Mouse (Mus musculus) olfactory bulb, adult 2 months (tissue): ENCODE measurements around the gene Clock. TPM values are rescaled to one million over a fixed set of nuclear protein-coding genes. Genes with fewer than 3 reads are reported as not detected.
A peak's percentile ranks its signal among the peaks of the same experiment; 100 is the strongest.

ENCODE experiments used
- H3K27ac ChIP-seq: fragments of 200-500 bp; 2 replicates; pipeline ENCODE4 v1.5.1; 2012; ENCODE audit warnings: low read depth, low read length; ENCODE audit not compliant: insufficient read depth
- H3K4me1 ChIP-seq: fragments of 200-500 bp; 2 replicates; pipeline ENCODE4 v1.6.1; 2012; ENCODE audit warnings: low read length; ENCODE audit not compliant: control insufficient read depth, insufficient read depth
- H3K4me3 ChIP-seq: fragments of 200-500 bp; 2 replicates; pipeline ENCODE4 v1.5.1; 2012; ENCODE audit warnings: mild to moderate bottlenecking, low read depth, low read length, moderate library complexity; ENCODE audit not compliant: insufficient read depth
- CTCF ChIP-seq: fragments of 200-500 bp; IDR thresholded peaks from 2 replicates; pipeline ENCODE4 v1.5.1; 2012; ENCODE audit warnings: low read depth, mild to moderate bottlenecking, low read length, moderate library complexity; ENCODE audit not compliant: insufficient read depth
- POLR2A ChIP-seq: fragments of 200-500 bp; IDR thresholded peaks from 2 replicates; pipeline ENCODE4 v1.6.1; 2012; ENCODE audit warnings: mild to moderate bottlenecking, low read depth, low read length, moderate library complexity; ENCODE audit not compliant: insufficient read depth
- WGBS: fragments of 180-500 bp; shearing (Covaris S2); methylation state at CpG from one replicate; pipeline ENCODE4 v1.1.7; 2018; 5-methylcytosine and 5-hydroxymethylcytosine counted together
- polyA plus RNA-seq: library from polyadenylated mRNA; stranded (reverse); fragments of >200 nt; gene quantifications from 2 replicates; pipeline ENCODE4 v1.2.4, GENCODE M21; 2012; ENCODE audit warnings: low replicate concordance; ENCODE audit not compliant: missing spikeins, insufficient read depth, insufficient read length

The Clock gene
- not detected in 2 replicates for polyA plus RNA-seq

DNA sequence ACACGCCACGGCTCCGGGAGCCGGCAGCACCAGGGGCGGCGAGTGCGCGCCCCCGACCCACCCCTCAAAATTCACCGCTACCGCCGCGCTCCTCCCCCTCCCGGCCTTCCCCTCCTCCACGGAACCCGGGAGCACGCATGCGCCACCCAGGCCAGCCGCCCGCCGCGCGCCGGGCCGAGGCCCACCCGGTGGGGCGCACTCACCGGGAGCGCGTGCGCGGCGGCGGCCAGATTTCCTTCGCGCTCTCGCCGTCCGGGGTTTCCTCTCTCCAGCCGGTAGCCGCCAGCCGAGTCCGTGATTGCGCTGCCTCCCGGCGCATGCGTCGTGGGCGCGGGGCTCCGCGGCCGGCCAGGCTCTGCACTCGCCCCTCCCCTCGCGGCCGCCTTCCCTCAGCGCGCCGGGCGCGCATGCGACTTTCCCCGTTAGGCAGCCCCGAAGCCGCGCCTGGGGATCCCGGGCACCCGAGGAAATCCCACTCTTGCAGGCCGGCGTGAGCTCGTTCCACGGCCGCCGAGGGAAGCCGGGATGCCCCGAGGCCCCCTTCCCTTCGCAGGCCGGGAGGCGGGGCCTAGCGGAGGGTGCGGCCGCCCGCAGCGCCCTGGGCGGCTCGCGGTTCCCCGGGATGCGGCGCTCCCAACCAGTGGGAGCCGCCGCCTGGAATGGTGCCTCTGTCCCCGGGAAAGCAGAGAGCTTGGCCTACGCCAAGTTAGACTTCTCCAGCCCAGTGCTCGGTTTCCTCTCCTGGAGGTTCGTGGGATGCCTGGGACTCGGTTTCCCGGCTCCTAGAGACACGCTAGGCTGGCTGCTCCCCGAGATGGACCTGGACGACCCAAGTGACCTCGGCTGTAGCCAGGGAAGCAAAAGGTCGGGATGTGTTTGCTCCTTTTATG, at the start of gene Clock:
Gene Clock, minus strand, starts transcription at position 341 of the 890 bp plus-strand sequence.
- Histone ChIP-seq H3K4me3 (peak within 1 kb of the TSS; percentile 91), H3K4me1 (peaks cover 3% of the 10 kb centered on the region; the same call in 1 of the 2 replicates), H3K27ac (peak within 1 kb of the TSS; percentile 87)
- TF ChIP-seq POLR2A, result peak; percentile 67
- TF ChIP-seq CTCF, result no peak
- under 1% methylated on average over 103 of the region's 104 CpGs for WGBS

DNA sequence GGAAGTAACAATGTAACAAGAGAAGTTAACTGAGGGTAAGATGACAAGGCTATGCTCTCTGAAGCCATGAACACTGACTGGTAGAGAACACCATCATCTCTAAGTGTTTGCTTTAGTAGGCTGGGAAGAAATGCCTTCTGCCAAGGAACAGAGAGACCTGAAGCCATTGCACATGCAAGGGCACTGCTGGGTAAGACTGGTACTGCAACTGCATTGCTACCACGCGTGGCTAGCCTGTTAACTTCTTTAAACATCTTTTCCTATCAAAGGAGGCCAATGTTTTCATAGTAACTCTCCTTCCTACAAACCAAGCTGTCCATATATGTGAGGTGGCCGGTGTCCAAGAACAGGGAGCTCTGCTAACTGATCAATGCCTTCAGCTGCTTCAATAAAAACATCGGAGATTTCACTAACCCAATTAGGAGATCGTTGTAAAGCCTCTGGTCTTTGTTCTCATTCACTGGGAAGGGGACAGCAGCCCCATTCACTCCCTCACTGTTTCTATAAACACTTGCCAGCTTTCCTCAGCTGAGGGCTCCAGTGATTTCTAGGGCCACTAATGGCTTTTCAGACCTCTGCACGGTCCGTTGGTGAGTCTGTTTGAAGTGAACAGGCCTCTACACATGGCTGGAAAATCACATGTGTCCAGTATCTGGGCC, 47.5 kb upstream of the Clock start:
- no peak for TF ChIP-seq CTCF
- no peak for TF ChIP-seq POLR2A
- Histone ChIP-seq H3K4me1 (no peaks in the 10 kb centered on the region), H3K27ac (no peak overlapping the region), H3K4me3 (no peak overlapping the region)
- 33% methylated on average over 7 of the region's 7 CpGs for WGBS

DNA sequence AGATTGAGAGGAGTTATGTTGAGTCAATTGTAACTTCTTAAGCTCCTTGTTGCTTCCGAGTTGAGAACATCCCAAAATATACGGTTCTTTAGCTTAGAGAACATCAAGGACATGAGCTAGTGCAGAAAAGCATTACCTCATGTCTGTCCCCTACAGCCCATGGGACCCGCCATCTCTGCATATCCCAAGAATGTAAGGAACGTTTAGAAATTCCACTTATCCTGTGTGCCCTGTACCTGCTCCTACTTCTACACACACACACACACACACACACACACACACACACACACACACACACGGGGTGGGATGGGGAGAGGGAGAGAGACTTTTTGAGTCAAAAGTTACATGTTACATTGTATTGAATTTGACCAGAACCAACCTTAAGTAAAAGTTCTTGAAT, 46.9 kb upstream of the Clock start:
- H3K4me3 ChIP-seq, result no peak overlapping the region
- 82% methylated on average over 5 of the region's 5 CpGs for WGBS
- no peak overlapping the region for H3K27ac ChIP-seq
- H3K4me1 ChIP-seq, result no peaks in the 10 kb centered on the region
- TF ChIP-seq POLR2A, result no peak
- no peak for TF ChIP-seq CTCF

DNA sequence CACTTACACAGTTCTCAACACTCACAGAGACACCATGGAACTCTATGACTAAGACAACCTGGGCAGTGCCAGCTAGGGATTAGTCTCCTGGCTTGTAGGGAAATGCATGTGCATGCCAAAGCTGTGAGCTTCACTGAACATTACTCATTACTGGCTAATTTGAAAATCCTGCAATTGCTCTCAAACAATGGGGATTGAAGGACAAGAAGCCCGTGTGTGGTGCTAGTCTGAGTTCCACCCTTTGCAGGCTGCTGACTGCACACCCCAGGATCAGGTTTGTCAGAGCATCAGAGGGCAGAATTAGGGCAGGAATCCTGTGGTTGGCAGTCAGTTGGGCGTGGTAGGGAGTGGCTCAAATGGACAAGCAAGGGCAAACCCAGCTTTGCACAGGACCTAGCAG, 41.5 kb upstream of the Clock start:
- no peak overlapping the region for H3K27ac ChIP-seq
- peaks cover 3% of the 10 kb centered on the region for H3K4me1 ChIP-seq
- no peak overlapping the region for H3K4me3 ChIP-seq
- 26% methylated on average over 2 of the region's 2 CpGs for WGBS
- no peak for TF ChIP-seq CTCF
- no peak for TF ChIP-seq POLR2A

DNA sequence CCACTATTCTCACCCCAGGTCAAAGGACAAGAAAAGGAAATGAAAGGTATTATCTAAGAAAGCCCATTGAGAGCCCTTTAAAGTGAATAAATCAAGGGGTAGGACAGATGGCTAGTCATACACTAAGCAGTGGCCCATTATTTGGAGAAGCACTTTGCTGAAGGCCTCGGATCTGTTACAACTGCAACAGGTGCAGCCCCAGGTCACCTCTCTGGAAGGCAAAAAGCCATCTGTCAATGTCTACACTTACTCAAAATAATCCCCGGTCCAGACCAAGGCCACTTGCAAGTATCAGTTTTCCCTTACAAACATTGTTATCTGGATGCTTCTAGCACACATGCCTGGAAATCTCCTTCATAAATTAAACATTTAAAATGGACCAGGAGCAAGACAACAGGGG, 36.3 kb upstream of the Clock start:
- Histone ChIP-seq H3K4me1 (no peaks in the 10 kb centered on the region), H3K4me3 (no peak overlapping the region), H3K27ac (no peak overlapping the region)
- no peak for TF ChIP-seq CTCF
- no peak for TF ChIP-seq POLR2A
- 91% methylated on average over 2 of the region's 2 CpGs for WGBS

DNA sequence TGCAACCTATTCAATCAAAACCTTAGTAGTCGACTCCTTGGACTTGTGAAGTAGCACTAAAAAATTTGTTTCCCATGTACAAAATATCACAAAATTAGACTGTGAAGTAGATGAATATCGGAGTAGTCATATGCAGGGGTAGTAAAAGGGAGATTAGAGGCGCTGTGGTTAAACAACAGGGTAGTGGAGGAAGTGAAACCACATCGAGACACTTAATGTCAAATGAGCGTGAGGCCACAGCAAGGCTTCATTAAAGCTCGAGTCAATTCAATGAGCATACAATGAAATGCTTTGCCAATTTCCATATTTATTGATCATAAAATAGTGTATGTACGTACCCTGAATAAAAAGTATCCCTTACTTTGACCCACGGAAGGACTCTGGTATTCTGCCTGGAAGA, 32.5 kb upstream of the Clock start:
- WGBS, result 89% methylated on average over 8 of the region's 8 CpGs
- no peak overlapping the region for H3K4me3 ChIP-seq
- no peak overlapping the region for H3K27ac ChIP-seq
- TF ChIP-seq CTCF, result no peak
- no peak for TF ChIP-seq POLR2A
- H3K4me1 ChIP-seq, result no peaks in the 10 kb centered on the region

DNA sequence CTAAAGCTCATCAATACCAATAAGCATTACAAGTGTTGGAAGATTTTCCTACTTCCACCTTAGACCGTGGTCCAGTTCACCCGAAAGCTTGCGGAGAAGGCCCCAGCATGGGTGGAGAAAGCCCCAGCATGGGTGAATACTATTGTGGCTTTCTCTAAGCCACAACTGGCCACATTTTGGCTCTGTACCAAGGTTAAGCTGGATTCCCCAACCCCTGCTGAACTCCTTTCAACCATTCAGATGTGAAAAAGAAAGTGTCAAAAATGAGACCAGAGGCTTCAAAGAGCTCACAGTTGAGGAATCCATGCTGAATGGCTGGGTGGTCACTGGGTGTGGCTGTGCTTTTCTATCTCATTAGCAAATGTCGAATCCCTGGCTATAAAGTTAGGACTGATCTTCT, 29.2 kb upstream of the Clock start:
- 71% methylated on average over 4 of the region's 4 CpGs for WGBS
- H3K4me1 ChIP-seq, result no peaks in the 10 kb centered on the region
- H3K27ac ChIP-seq, result no peak overlapping the region
- no peak for TF ChIP-seq CTCF
- no peak for TF ChIP-seq POLR2A
- no peak overlapping the region for H3K4me3 ChIP-seq

DNA sequence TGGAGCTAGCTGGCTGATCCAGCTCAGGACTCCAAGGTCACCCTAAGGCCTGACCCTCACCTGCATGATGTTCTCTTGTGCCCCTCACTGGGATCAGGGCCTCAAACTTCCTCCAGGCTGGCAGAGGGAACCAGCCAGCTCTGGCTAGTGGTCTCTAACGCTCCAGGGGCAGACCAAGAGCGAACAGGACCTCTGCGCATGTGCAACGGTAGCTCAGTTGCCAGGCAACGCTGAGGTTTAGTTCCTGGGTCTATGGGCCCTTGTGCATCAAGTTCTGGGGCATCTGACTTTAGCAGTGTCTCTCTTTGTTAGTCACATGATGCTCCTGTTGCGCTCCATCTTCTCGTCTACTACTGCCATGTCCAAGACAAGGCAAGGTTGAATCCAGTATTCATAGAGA, 26.4 kb upstream of the Clock start, which contains the start of gene Pdcl2:
Gene Pdcl2, minus strand, starts transcription at position 204 of the 400 bp plus-strand sequence.
- TF ChIP-seq POLR2A, result no peak
- no peak for TF ChIP-seq CTCF
- no peak within 1 kb of the TSS for H3K27ac ChIP-seq
- WGBS, result 92% methylated on average over 7 of the region's 7 CpGs
- no peaks in the 10 kb centered on the region for H3K4me1 ChIP-seq
- H3K4me3 ChIP-seq, result no peak within 1 kb of the TSS

DNA sequence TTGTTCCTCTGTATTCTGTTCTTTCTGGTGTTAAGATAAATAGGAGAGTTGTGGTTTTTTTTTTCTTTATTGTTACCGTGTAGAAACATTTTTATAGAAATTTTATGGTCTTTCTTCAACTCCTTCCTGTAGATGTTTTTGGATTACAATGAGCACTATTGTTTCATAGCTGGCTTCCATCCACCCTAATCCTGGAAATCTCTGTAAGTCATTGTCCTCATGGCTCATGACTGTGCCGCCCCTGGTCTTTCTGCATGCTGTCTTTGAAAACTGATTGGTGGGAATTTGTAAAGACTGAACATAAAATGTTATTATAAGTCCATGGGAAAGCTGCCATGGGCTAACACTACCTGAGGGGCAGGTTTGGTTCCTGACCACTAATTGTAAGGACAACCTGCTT, 22.7 kb upstream of the Clock start:
- TF ChIP-seq POLR2A, result no peak
- TF ChIP-seq CTCF, result no peak
- H3K27ac ChIP-seq, result no peak overlapping the region
- WGBS, result 20% methylated on average over 2 of the region's 2 CpGs
- H3K4me1 ChIP-seq, result no peaks in the 10 kb centered on the region
- H3K4me3 ChIP-seq, result no peak overlapping the region
